14 mouse cellular contexts compared by ENCODE assay signal in the genomic region with DNA sequence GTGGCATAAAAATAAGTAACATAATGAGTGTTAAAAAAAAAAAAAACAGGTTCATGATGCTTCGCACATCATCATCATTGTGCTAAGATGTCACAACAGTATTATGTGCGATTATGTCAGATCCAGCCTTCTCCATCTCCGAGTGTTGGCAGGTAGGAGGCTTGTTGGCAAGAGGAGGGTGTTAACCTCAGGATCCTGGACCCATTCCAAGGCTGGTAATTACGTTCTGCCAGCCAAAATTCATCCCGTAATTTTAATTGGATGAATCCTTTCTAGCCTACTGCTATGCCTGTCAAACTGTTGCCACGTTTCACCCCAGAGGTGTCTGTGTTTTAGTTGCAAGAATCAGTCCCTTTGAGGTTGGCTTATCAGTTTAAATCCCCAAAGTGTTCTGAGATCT. TPM values are rescaled to one million over a fixed set of nuclear protein-coding genes. Genes with fewer than 3 reads are reported as not detected.
A peak's percentile ranks its signal among the peaks of the same experiment; 100 is the strongest.
DNase-seq lines count a peak whose midpoint lies in the region; ATAC-seq and TF ChIP-seq lines count a peak whose summit lies in the region.
"Had no signal": no experiment of that assay in that cellular context is flagged by ENCODE, and none has a peak within 500 bp of the region (broad histone marks: within the 10 kb centered on the region; RNA-seq: fewer than 3 reads in every experiment).

No protein-coding gene starts in this region.

- WGBS in forebrain, embryonic 13.5 days = 41% methylated on average over 6 of the region's 6 CpGs
- WGBS in midbrain, embryonic 14.5 days = 72% methylated on average over 6 of the region's 6 CpGs

- H3K27ac ChIP-seq in layer of hippocampus, adult 2 months = no peak overlapping the region
- H3K27ac ChIP-seq in forebrain, embryonic 13.5 days = no peak overlapping the region
- H3K27ac ChIP-seq in midbrain, embryonic 14.5 days (replicated peaks; ENCODE audit: low read depth, low read length) = no peak overlapping the region
- H3K27ac ChIP-seq: limb, embryonic 10.5 days; neural tube, embryonic 13.5 days; stomach, postnatal 0 days had no signal

- no peak overlapping the region for H3K4me3 ChIP-seq in layer of hippocampus, adult 2 months
- H3K4me3 ChIP-seq in forebrain, embryonic 13.5 days = no peak overlapping the region
- no peak overlapping the region for H3K4me3 ChIP-seq in midbrain, embryonic 14.5 days (replicated peaks; ENCODE audit: low read depth, low read length)
- H3K4me3 ChIP-seq: heart, embryonic 12.5 days; limb, embryonic 10.5 days; neural tube, embryonic 13.5 days had no signal

- peak; percentile 13 for DNase-seq in layer of hippocampus, adult 2 months (ENCODE audit: low spot score in 2 of 2)
- no peak for DNase-seq in layer of hippocampus, postnatal 25 days (ENCODE audit: extremely low spot score in 1 of 2, low spot score in 1 of 2)
- DNase-seq in cerebellum, adult 11-12 months = peak; percentile 49
- DNase-seq in midbrain, embryonic 14.5 days = peak; percentile 57
- no peak for DNase-seq in ovary, adult 18-20 months (ENCODE audit: low spot score)
- no peak for DNase-seq in kidney, adult 8-10 months
- DNase-seq in embryo, embryonic 11 days = no peak
- DNase-seq: kidney, postnatal 14 days; liver, postnatal 0 days had no signal

- no peaks in the 10 kb centered on the region for H3K27me3 ChIP-seq in forebrain, embryonic 13.5 days
- no peaks in the 10 kb centered on the region for H3K27me3 ChIP-seq in midbrain, embryonic 14.5 days (ENCODE audit: control insufficient read depth, insufficient read depth, low read length)
- H3K27me3 ChIP-seq: heart, embryonic 12.5 days; neural tube, embryonic 13.5 days had no signal

- ATAC-seq in forebrain, embryonic 13.5 days = peak; percentile 89
- no peak for ATAC-seq in midbrain, embryonic 14.5 days (ENCODE audit: low FRiP score, low TSS enrichment)
- ATAC-seq: liver, postnatal 0 days had no signal

- H3K4me1 ChIP-seq in forebrain, embryonic 13.5 days = peaks cover 53% of the 10 kb centered on the region
- no peaks in the 10 kb centered on the region for H3K4me1 ChIP-seq in midbrain, embryonic 14.5 days (ENCODE audit: control insufficient read depth, insufficient read depth, low read length)

- no peak overlapping the region for H3K4me2 ChIP-seq in forebrain, embryonic 13.5 days
- no peak overlapping the region for H3K4me2 ChIP-seq in midbrain, embryonic 14.5 days (ENCODE audit: low read length)
- H3K4me2 ChIP-seq: heart, embryonic 12.5 days; neural tube, embryonic 13.5 days had no signal

- no peak for TF ChIP-seq CTCF in layer of hippocampus, adult 2 months (conservative IDR thresholded peaks at IDR 0.05)

- no peaks in the 10 kb centered on the region for H3K36me3 ChIP-seq in forebrain, embryonic 13.5 days (ENCODE audit: poor library complexity, severe bottlenecking)
- no peaks in the 10 kb centered on the region for H3K36me3 ChIP-seq in midbrain, embryonic 14.5 days (ENCODE audit: control insufficient read depth, insufficient read depth, low read length)
- H3K36me3 ChIP-seq: heart, embryonic 12.5 days; limb, embryonic 10.5 days; neural tube, embryonic 13.5 days had no signal

- H3K9me3 ChIP-seq in forebrain, embryonic 13.5 days (replicated peaks) = no peaks in the 10 kb centered on the region
- no peaks in the 10 kb centered on the region for H3K9me3 ChIP-seq in midbrain, embryonic 14.5 days (ENCODE audit: control insufficient read depth, low read length)
- H3K9me3 ChIP-seq: heart, embryonic 12.5 days; limb, embryonic 10.5 days; neural tube, embryonic 13.5 days had no signal

- H3K9ac ChIP-seq in forebrain, embryonic 13.5 days = no peak overlapping the region
- no peak overlapping the region for H3K9ac ChIP-seq in midbrain, embryonic 14.5 days (replicated peaks; ENCODE audit: low read length)
- H3K9ac ChIP-seq: heart, embryonic 12.5 days; liver, postnatal 0 days; neural tube, embryonic 13.5 days had no signal

RNA-seq across cellular contexts. Expression of gene 1700066M21Rik, which starts 47.2 kb away (rescaled TPM):
- 10 to 100 TPM; 22.2 to 24.5 TPM for total RNA-seq in layer of hippocampus, adult 2 months (2021)
- 10 to 100 TPM; 23.0 to 24.5 TPM for total RNA-seq in layer of hippocampus, postnatal 25 days (2021)
- 21.0 and 22.3 TPM in 2 replicates for polyA plus RNA-seq in forebrain, embryonic 13.5 days (2015; fragmentation: Nextera tagmentation; extraction: Ambion mirVana)
- polyA plus RNA-seq in midbrain, embryonic 14.5 days (2014; fragmentation: Nextera tagmentation; extraction: Ambion mirVana) = 20.9 and 21.4 TPM in 2 replicates

Comparison
In these comparisons a context has a peak if more than half of its experiments do, and no peak if none do; other contexts are left out.
1. DNase-seq: peak in layer of hippocampus, adult 2 months (2 of 2), cerebellum, adult 11-12 months (single experiment) and midbrain, embryonic 14.5 days (single experiment); none in layer of hippocampus, postnatal 25 days (0 of 2), ovary, adult 18-20 months (single experiment), kidney, adult 8-10 months (0 of 2) and embryo, embryonic 11 days (single experiment).